Mouse (Mus musculus): ENCODE measurements around the gene Ank2.

DNA sequence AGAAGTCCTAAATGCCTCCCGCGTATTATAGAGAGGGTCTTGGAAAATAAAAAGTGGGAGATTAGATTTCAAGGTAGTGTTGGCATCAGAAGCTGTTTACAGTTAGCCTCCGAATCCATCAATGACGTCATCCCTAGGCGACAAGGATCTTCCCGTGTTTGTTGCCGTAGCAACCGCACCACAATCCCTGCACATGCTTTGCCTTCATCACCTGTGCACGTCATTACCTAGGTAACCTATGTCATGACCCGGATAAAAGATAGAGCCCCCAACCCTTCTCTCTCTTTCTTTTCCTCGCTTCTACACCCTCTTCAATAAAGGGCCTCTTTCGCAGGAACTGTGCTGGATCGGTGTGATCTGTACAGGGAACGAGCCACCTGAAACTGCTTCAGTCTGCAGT, 229.5 kb downstream of the Ank2 start:
- TF ChIP-seq CTCF (IDR thresholded peaks at IDR 0.05), result no peak
- TF ChIP-seq EP300 (IDR thresholded peaks at IDR 0.05), result no peak

All from lung, postnatal 0 days (tissue).